15 mouse cellular contexts compared by ENCODE assay signal in genomic region chr11:100391884-100392345, GRCm38 (mm10). TPM values are rescaled to one million over a fixed set of nuclear protein-coding genes. Genes with fewer than 3 reads are reported as not detected.
A peak's percentile ranks its signal among the peaks of the same experiment; 100 is the strongest.
DNase-seq lines count a peak whose midpoint lies in the region; ATAC-seq and TF ChIP-seq lines count a peak whose summit lies in the region.
"Had no signal": no experiment of that assay in that cellular context is flagged by ENCODE, and none has a peak within 500 bp of the region (broad histone marks: within the 10 kb centered on the region; RNA-seq: fewer than 3 reads in every experiment).

No protein-coding gene starts in this region.

- ATAC-seq in heart, embryonic 16.5 days (replicated peaks; ENCODE audit: extremely low read depth, insufficient read depth, low FRiP score), result no peak
- no peak for ATAC-seq in liver, embryonic 11.5 days (replicated peaks; ENCODE audit: low FRiP score)

- H3K9me3 ChIP-seq in heart, embryonic 16.5 days (replicated peaks; ENCODE audit: control insufficient read depth, low read length), result no peaks in the 10 kb centered on the region
- H3K9me3 ChIP-seq in liver, embryonic 11.5 days (ENCODE audit: control insufficient read depth, low read length), result no peaks in the 10 kb centered on the region
- no peaks in the 10 kb centered on the region for H3K9me3 ChIP-seq in ES-E14 (ENCODE audit: control insufficient read depth, insufficient read depth, low read depth, low read length)
- H3K9me3 ChIP-seq: forebrain, embryonic 12.5 days; limb, embryonic 12.5 days had no signal

- H3K4me2 ChIP-seq in heart, embryonic 16.5 days (ENCODE audit: low read depth, low read length), result no peak overlapping the region
- H3K4me2 ChIP-seq in liver, embryonic 11.5 days, result no peak overlapping the region
- H3K4me2 ChIP-seq in myocyte (ENCODE audit: low read depth), result peak overlapping the region; percentile 47
- H3K4me2 ChIP-seq: forebrain, embryonic 12.5 days; limb, embryonic 12.5 days had no signal

- no peak for TF ChIP-seq CTCF in liver, adult 2 months (IDR thresholded peaks at IDR 0.05; ENCODE audit: low read depth, low read length)

- H3K4me1 ChIP-seq in heart, embryonic 16.5 days (ENCODE audit: control insufficient read depth, insufficient read depth, low read length), result peaks cover 89% of the 10 kb centered on the region
- H3K4me1 ChIP-seq in liver, adult 2 months (ENCODE audit: control insufficient read depth, insufficient read depth, low read length), result peaks cover 51% of the 10 kb centered on the region
- peaks cover 52% of the 10 kb centered on the region for H3K4me1 ChIP-seq in liver, embryonic 11.5 days (replicated peaks; ENCODE audit: control insufficient read depth, insufficient read depth, low read length)
- H3K4me1 ChIP-seq in ES-E14 (ENCODE audit: control insufficient read depth in 2 of 2, insufficient read depth in 2 of 2, low read length in 2 of 2, poor library complexity in 1 of 2), result peaks cover 21 to 54% of the 10 kb centered on the region in 2 experiments

- H3K9ac ChIP-seq in heart, embryonic 16.5 days (ENCODE audit: low read length), result no peak overlapping the region
- H3K9ac ChIP-seq in liver, adult 2 months (ENCODE audit: low read depth, low read length), result no peak overlapping the region
- no peak overlapping the region for H3K9ac ChIP-seq in liver, embryonic 11.5 days (ENCODE audit: low read depth, low read length)
- H3K9ac ChIP-seq in ES-E14 (ENCODE audit: insufficient read depth, low read depth, low read length, poor library complexity, severe bottlenecking), result peak overlapping the region; percentile 5; the same call in 1 of the 2 replicates
- H3K9ac ChIP-seq: forebrain, embryonic 12.5 days; limb, embryonic 12.5 days had no signal

- peaks cover 45% of the 10 kb centered on the region for H3K79me2 ChIP-seq in liver, adult 2 months (ENCODE audit: control insufficient read depth, insufficient read depth, low read length)
- H3K79me2 ChIP-seq in myocyte (ENCODE audit: control insufficient read depth, insufficient read depth), result peaks cover 85% of the 10 kb centered on the region

- H3ac ChIP-seq in myocyte (ENCODE audit: control insufficient read depth, insufficient read length), result no peak overlapping the region

- H3K27me3 ChIP-seq in heart, embryonic 16.5 days (ENCODE audit: control insufficient read depth, insufficient read depth, low read length), result no peaks in the 10 kb centered on the region
- no peaks in the 10 kb centered on the region for H3K27me3 ChIP-seq in liver, adult 2 months (ENCODE audit: control insufficient read depth, insufficient read depth, low read length)
- H3K27me3 ChIP-seq in liver, embryonic 11.5 days (replicated peaks; ENCODE audit: control insufficient read depth, insufficient read depth, low read length), result no peaks in the 10 kb centered on the region
- no peaks in the 10 kb centered on the region for H3K27me3 ChIP-seq in myocyte (ENCODE audit: control insufficient read depth, insufficient read depth, insufficient read length)

- 91% methylated on average over 7 of the region's 7 CpGs for whole genome bisulfite sequencing in heart, embryonic 16.5 days
- 76% methylated on average over 7 of the region's 7 CpGs for whole genome bisulfite sequencing in liver, adult 2 months
- 90% methylated on average over 7 of the region's 7 CpGs for WGBS in liver, embryonic 11.5 days

- no peaks in the 10 kb centered on the region for H3K36me3 ChIP-seq in heart, embryonic 16.5 days (ENCODE audit: control insufficient read depth, insufficient read depth)
- H3K36me3 ChIP-seq in liver, adult 2 months (ENCODE audit: control insufficient read depth, insufficient read depth, low read length), result no peaks in the 10 kb centered on the region
- no peaks in the 10 kb centered on the region; the same call in 1 of the 2 replicates for H3K36me3 ChIP-seq in liver, embryonic 11.5 days (ENCODE audit: control insufficient read depth, insufficient read depth, low read length)
- H3K36me3 ChIP-seq in ES-E14 (ENCODE audit: control insufficient read depth, insufficient read depth, low read length, poor library complexity, severe bottlenecking) (no peaks in the 10 kb centered on the region), myocyte (ENCODE audit: control insufficient read depth, insufficient read depth) (no peaks in the 10 kb centered on the region)
- H3K36me3 ChIP-seq: forebrain, embryonic 12.5 days; limb, embryonic 12.5 days had no signal

- in situ Hi-C loops in ES-E14 (cut with MboI; ENCODE audit: low sequenced_read_pairs in 2 of 2, unreplicated experiment in 2 of 2), result no loop called here

- no peak for DNase-seq in heart, adult 9 months (ENCODE audit: low spot score in 2 of 2)
- DNase-seq in liver, adult 2 months (ENCODE audit: extremely low read depth, low read depth, low spot score), result peak; percentile 57
- no peak for DNase-seq in liver, embryonic 11.5 days (ENCODE audit: low spot score)
- no peak for DNase-seq in ES-E14 (ENCODE audit: low read depth, low spot score)
- no peak for DNase-seq in thymus, postnatal 36 days
- DNase-seq: cerebellum, adult 11 months; cerebellum, postnatal 36 days; spleen, adult 18-20 months had no signal

- peak overlapping the region; percentile 91 for H3K27ac ChIP-seq in heart, embryonic 16.5 days (ENCODE audit: low read length)
- 0 out of 2 replicates have a peak overlapping the region, but pooled peaks have one; percentile 16 for H3K27ac ChIP-seq in liver, adult 2 months (replicated peaks; ENCODE audit: insufficient read depth, low read depth, low read length)
- no peak overlapping the region for H3K27ac ChIP-seq in liver, embryonic 11.5 days (ENCODE audit: low read depth, low read length)
- H3K27ac ChIP-seq in ES-E14 (ENCODE audit: insufficient read depth, low read depth, low read length, poor library complexity, severe bottlenecking), result no peak overlapping the region; the same call in 1 of the 2 replicates
- H3K27ac ChIP-seq: forebrain, embryonic 12.5 days; hindbrain, postnatal 0 days; limb, embryonic 12.5 days had no signal

- H3K4me3 ChIP-seq in heart, embryonic 16.5 days (ENCODE audit: low read length), result no peak overlapping the region
- H3K4me3 ChIP-seq in liver, adult 2 months (ENCODE audit: insufficient read depth, low read depth, low read length), result no peak overlapping the region
- H3K4me3 ChIP-seq in liver, embryonic 11.5 days (ENCODE audit: low read depth, low read length), result no peak overlapping the region
- peak overlapping the region in 1 of 2 experiments; percentile 9; a peak in 1 of 4 replicates for H3K4me3 ChIP-seq in ES-E14 (ENCODE audit: insufficient read depth in 1 of 2, low read depth in 1 of 2, low read length in 2 of 2, poor library complexity in 1 of 2, severe bottlenecking in 1 of 2)
- H3K4me3 ChIP-seq in myocyte, result no peak overlapping the region
- H3K4me3 ChIP-seq: forebrain, embryonic 12.5 days; limb, embryonic 12.5 days had no signal

- TF ChIP-seq POLR2A in liver, adult 2 months (IDR thresholded peaks at IDR 0.05; ENCODE audit: extremely low read depth, insufficient read depth, low read length), result no peak
- TF ChIP-seq POLR2A in myocyte (IDR thresholded peaks at IDR 0.05; ENCODE audit: insufficient read length, low read depth), result no peak

TF ChIP-seq in ES-E14, 5 proteins besides CTCF, POLR2A, EP300 and RAD21 (continues in another document):
- TF ChIP-seq ZNF384 (IDR thresholded peaks at IDR 0.05; ENCODE audit: low read depth, low read length) (no peak), CHD2 (IDR thresholded peaks at IDR 0.05; ENCODE audit: low read depth, low read length) (no peak), HCFC1 (IDR thresholded peaks at IDR 0.05; ENCODE audit: borderline replicate concordance, insufficient read depth, low read length) (no peak), MAFK (IDR thresholded peaks at IDR 0.05; ENCODE audit: insufficient read depth, low read depth, low read length) (no peak)

TF ChIP-seq in myocyte, 11 proteins besides CTCF, POLR2A, EP300 and RAD21 (continues in another document):
- TF ChIP-seq SRF (IDR thresholded peaks at IDR 0.05; ENCODE audit: control insufficient read depth, insufficient read length, low read depth) (no peak), CEBPB (IDR thresholded peaks at IDR 0.05; ENCODE audit: insufficient read depth, poor library complexity, severe bottlenecking) (no peak), TCF12 (IDR thresholded peaks at IDR 0.05; ENCODE audit: insufficient read depth, poor library complexity, severe bottlenecking) (no peak)

RNA-seq across cellular contexts. Expression of gene Jup, which starts 5.6 kb away (rescaled TPM):
- polyA plus RNA-seq in heart, embryonic 16.5 days (2015; fragmentation: Nextera tagmentation; extraction: Ambion mirVana), result 140 and 155 TPM in 2 replicates
- 18.3 and 27.5 TPM in 2 replicates for total RNA-seq in liver, adult 2 months (2014; rRNA removed)
- 69.5 and 86.0 TPM in 2 replicates for polyA plus RNA-seq in liver, adult 2 months (2012; rRNA removed)
- 38.8 and 41.6 TPM in 2 replicates for polyA plus RNA-seq in liver, embryonic 11.5 days (2014; fragmentation: Nextera tagmentation; extraction: Ambion mirVana)
- 97.6 and 101 TPM in 2 replicates for total RNA-seq in ES-E14 (2012; rRNA removed)
- 161 TPM for polyA plus RNA-seq in myocyte (2012; fragmentation: generic; extraction: Trizol)

RNA-seq across cellular contexts. Expression of gene P3h4, which starts 22.7 kb away (rescaled TPM):
- 50.8 and 52.6 TPM in 2 replicates for polyA plus RNA-seq in heart, embryonic 16.5 days (2015; fragmentation: Nextera tagmentation; extraction: Ambion mirVana)
- 1.2 and 1.5 TPM in 2 replicates for total RNA-seq in liver, adult 2 months (2014; rRNA removed)
- polyA plus RNA-seq in liver, adult 2 months (2012; rRNA removed), result 0.81 and 1.2 TPM in 2 replicates
- 24.5 and 25.8 TPM in 2 replicates for polyA plus RNA-seq in liver, embryonic 11.5 days (2014; fragmentation: Nextera tagmentation; extraction: Ambion mirVana)
- total RNA-seq in ES-E14 (2012; rRNA removed), result 39.0 and 44.3 TPM in 2 replicates
- polyA plus RNA-seq in myocyte (2012; fragmentation: generic; extraction: Trizol), result 115 TPM
- total RNA-seq: megakaryocyte, adult 5-6 weeks had no signal

RNA-seq across cellular contexts. Expression of gene Fkbp10, which starts 23.6 kb away (rescaled TPM):
- 89.4 and 98.0 TPM in 2 replicates for polyA plus RNA-seq in heart, embryonic 16.5 days (2015; fragmentation: Nextera tagmentation; extraction: Ambion mirVana)
- 0.74 and 1.1 TPM in 2 replicates for total RNA-seq in liver, adult 2 months (2014; rRNA removed)
- 1.7 and 1.9 TPM in 2 replicates for polyA plus RNA-seq in liver, adult 2 months (2012; rRNA removed)
- 39.9 and 43.2 TPM in 2 replicates for polyA plus RNA-seq in liver, embryonic 11.5 days (2014; fragmentation: Nextera tagmentation; extraction: Ambion mirVana)
- 73.3 and 102 TPM in 2 replicates for total RNA-seq in ES-E14 (2012; rRNA removed)
- polyA plus RNA-seq in myocyte (2012; fragmentation: generic; extraction: Trizol), result 162 TPM

RNA-seq across cellular contexts. Expression of gene Hap1, which starts 36.0 kb away (rescaled TPM):
- polyA plus RNA-seq in heart, embryonic 16.5 days (2015; fragmentation: Nextera tagmentation; extraction: Ambion mirVana), result 5.6 and 5.8 TPM in 2 replicates
- total RNA-seq in liver, adult 2 months (2014; rRNA removed), result 0.65 and 1.3 TPM in 2 replicates
- polyA plus RNA-seq in liver, adult 2 months (2012; rRNA removed), result 0.40 and 1.2 TPM in 2 replicates
- polyA plus RNA-seq in liver, embryonic 11.5 days (2014; fragmentation: Nextera tagmentation; extraction: Ambion mirVana), result 0.82 and 1.5 TPM in 2 replicates
- total RNA-seq in ES-E14 (2012; rRNA removed), result 21.4 and 34.2 TPM in 2 replicates
- 1.0 TPM for polyA plus RNA-seq in myocyte (2012; fragmentation: generic; extraction: Trizol)
- total RNA-seq: hematopoietic stem cell, adult 5-6 weeks; megakaryocyte, adult 5-6 weeks had no signal

RNA-seq across cellular contexts. Expression of gene Nt5c3b, which starts 49.7 kb away (rescaled TPM):
- polyA plus RNA-seq in heart, embryonic 16.5 days (2015; fragmentation: Nextera tagmentation; extraction: Ambion mirVana), result 107 and 110 TPM in 2 replicates
- total RNA-seq in liver, adult 2 months (2014; rRNA removed), result 4.4 and 5.2 TPM in 2 replicates
- polyA plus RNA-seq in liver, adult 2 months (2012; rRNA removed), result 3.9 and 4.8 TPM in 2 replicates
- polyA plus RNA-seq in liver, embryonic 11.5 days (2014; fragmentation: Nextera tagmentation; extraction: Ambion mirVana), result 70.4 and 74.0 TPM in 2 replicates
- 27.1 and 27.4 TPM in 2 replicates for total RNA-seq in ES-E14 (2012; rRNA removed)
- polyA plus RNA-seq in myocyte (2012; fragmentation: generic; extraction: Trizol), result 47.6 TPM

Comparison
In these comparisons a context has a peak if more than half of its experiments do, and no peak if none do; other contexts are left out.
1. H3K27ac ChIP-seq: peak in heart, embryonic 16.5 days (single experiment) and liver, adult 2 months (single experiment); none in liver, embryonic 11.5 days (single experiment) and ES-E14 (single experiment).
2. RNA of gene P3h4, which starts 22.7 kb away (polyA plus RNA-seq): 115 TPM in myocyte (single experiment), 50.8 to 52.6 TPM in heart, embryonic 16.5 days and 24.5 to 25.8 TPM in liver, embryonic 11.5 days; 0.81 to 1.2 TPM in liver, adult 2 months; every median in the first group is over 10 times any median in the second.
3. RNA of gene Fkbp10, which starts 23.6 kb away (polyA plus RNA-seq): 162 TPM in myocyte (single experiment), 89.4 to 98.0 TPM in heart, embryonic 16.5 days and 39.9 to 43.2 TPM in liver, embryonic 11.5 days; 1.7 to 1.9 TPM in liver, adult 2 months; every median in the first group is over 10 times any median in the second.